Mouse (Mus musculus): Measurements from ENCODE around the gene Scube3.

GRCm38 (mm10) chr17:28142700-28143610, 1.0 kb downstream of the Scube3 start:
- no peak for TF ChIP-seq EP300 (IDR thresholded peaks at IDR 0.05; ENCODE audit: insufficient read depth, low read depth, low read length)
- no peak for TF ChIP-seq POLR2A (IDR thresholded peaks at IDR 0.05; ENCODE audit: insufficient read depth, low read depth, low read length)
- no peak for TF ChIP-seq CTCF (IDR thresholded peaks at IDR 0.05)

Data from heart, adult 2 months (tissue).